Mouse (Mus musculus) heart, postnatal 0 days (tissue): ENCODE measurements around the gene Foxred2. TPM values are rescaled to one million over a fixed set of nuclear protein-coding genes. Genes with fewer than 3 reads are reported as not detected.

Source experiments
- ATAC-seq: fragments of 200-750 bp; cut with Nextera tagmentation; 2 replicates; pipeline ENCODE4 v1.8.0; 2017; ENCODE audit warnings: low read depth, moderate number of reproducible peaks, moderate library complexity; ENCODE audit not compliant: insufficient read depth
- DNase-seq: peaks from one replicate; pipeline ENCODE4 v3.0.0-alpha.2; 2016; ENCODE audit warnings: low spot score
- H3K27ac ChIP-seq: fragments of 300-500 bp; sonication (generic); 2 replicates; pipeline ENCODE4 v1.5.1; 2014; ENCODE audit warnings: low read depth, mild to moderate bottlenecking
- H3K27me3 ChIP-seq: fragments of 300-500 bp; sonication (generic); 2 replicates; pipeline ENCODE4 v1.6.1; 2014; ENCODE audit warnings: low read length, mixed read lengths; ENCODE audit not compliant: control insufficient read depth, insufficient read depth
- H3K36me3 ChIP-seq: fragments of 300-500 bp; sonication (generic); replicated peaks from 2 replicates; pipeline ENCODE4 v1.6.1; 2014; ENCODE audit warnings: low read length, mixed read lengths; ENCODE audit not compliant: control insufficient read depth, insufficient read depth
- H3K4me1 ChIP-seq: fragments of 300-500 bp; sonication (generic); 2 replicates; pipeline ENCODE4 v1.6.1; 2014; ENCODE audit warnings: antibody characterized with exemption; ENCODE audit not compliant: control insufficient read depth, insufficient read depth
- H3K4me2 ChIP-seq: fragments of 300-500 bp; sonication (generic); 2 replicates; pipeline ENCODE4 v1.6.1; 2014; ENCODE audit warnings: low read depth, mild to moderate bottlenecking, low read length, moderate library complexity
- H3K4me3 ChIP-seq: fragments of 300-500 bp; sonication (generic); 2 replicates; pipeline ENCODE4 v1.5.1; 2014; ENCODE audit warnings: low read depth, low read length
- H3K9ac ChIP-seq: fragments of 300-500 bp; sonication (generic); replicated peaks from 2 replicates; pipeline ENCODE4 v1.6.1; 2014; ENCODE audit warnings: low read depth, low read length, mixed read lengths
- H3K9me3 ChIP-seq: fragments of 300-500 bp; sonication (generic); replicated peaks from 2 replicates; pipeline ENCODE4 v1.6.1; 2016; ENCODE audit warnings: low read length; ENCODE audit not compliant: control insufficient read depth
- CTCF ChIP-seq: IDR thresholded peaks from 2 replicates; pipeline ENCODE4 v1.5.1; 2016; ENCODE audit warnings: antibody characterized with exemption, control low read depth, low read depth
- EP300 ChIP-seq: IDR thresholded peaks from 2 replicates; pipeline ENCODE4 v1.6.1; 2016; ENCODE audit warnings: antibody characterized with exemption, low read depth
- WGBS: fragments of 180-500 bp; shearing (Covaris S2); extraction: QIAGEN DNeasy Blood & Tissue Kit; methylation state at CpG from one replicate; pipeline ENCODE4 v1.1.7; 2014; 5-methylcytosine and 5-hydroxymethylcytosine counted together
- polyA plus RNA-seq: library from polyadenylated mRNA; unstranded; fragments of >200 nt; fragmentation: Nextera tagmentation; extraction: Ambion mirVana; gene quantifications from 2 replicates; pipeline ENCODE4 v1.2.1, GENCODE M21; 2015
- total RNA-seq: library from RNA; depleted of rRNA; stranded (reverse); fragments of >200 nt; gene quantifications from 2 replicates; pipeline ENCODE4 v1.2.3, GENCODE M21; 2014; ENCODE audit warnings: low replicate concordance

The Foxred2 gene
- total and polyA plus RNA-seq, 2 experiments from 2014 or later: 0.16 to 1.0 TPM

DNA sequence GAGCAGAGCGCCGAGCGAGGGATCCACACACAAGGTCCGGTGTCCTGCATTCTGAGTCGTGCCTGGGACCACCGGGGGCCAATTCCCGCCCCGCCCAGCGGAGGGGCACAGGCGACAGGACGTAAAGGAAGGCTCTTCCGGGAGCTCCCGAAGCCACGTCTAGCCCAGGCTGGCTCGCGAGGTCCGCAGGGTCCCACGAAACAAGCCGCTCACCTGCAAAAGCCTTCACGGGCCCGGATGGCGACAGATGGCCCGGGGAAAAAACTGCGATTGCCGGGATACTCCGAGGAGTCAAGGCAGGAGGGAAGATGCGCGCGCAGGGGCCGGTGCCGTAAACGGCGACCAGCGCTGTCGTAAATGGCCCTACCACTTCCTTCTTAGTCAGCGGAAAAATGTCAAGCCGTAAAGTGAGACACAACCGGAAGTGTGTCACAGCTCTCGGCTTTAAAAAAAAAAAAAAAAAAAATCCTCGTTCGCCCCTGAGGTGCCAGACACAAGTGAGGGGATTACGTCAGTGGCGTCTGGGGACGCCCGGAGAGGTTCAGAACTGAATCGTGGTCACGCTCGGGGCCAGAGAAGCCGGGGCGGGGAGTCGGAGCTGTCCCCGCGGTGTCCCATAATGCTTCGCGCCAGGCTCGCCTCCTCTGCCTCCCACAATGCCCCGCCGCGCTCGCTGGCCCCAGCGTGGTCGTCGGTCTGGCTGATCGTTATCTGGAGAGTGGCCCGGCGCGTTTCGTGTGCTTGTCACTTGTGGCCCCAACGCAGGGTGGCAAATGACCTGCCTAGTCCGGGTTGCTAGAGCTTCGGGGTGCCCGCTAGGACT lies 14.2 kb upstream of the Foxred2 start, which contains the start of gene Eif3d:
TSS of gene Eif3d (minus strand) at position 344 of the 823 bp plus-strand sequence.
- WGBS: under 1% methylated on average over 72 of the region's 72 CpGs

DNA sequence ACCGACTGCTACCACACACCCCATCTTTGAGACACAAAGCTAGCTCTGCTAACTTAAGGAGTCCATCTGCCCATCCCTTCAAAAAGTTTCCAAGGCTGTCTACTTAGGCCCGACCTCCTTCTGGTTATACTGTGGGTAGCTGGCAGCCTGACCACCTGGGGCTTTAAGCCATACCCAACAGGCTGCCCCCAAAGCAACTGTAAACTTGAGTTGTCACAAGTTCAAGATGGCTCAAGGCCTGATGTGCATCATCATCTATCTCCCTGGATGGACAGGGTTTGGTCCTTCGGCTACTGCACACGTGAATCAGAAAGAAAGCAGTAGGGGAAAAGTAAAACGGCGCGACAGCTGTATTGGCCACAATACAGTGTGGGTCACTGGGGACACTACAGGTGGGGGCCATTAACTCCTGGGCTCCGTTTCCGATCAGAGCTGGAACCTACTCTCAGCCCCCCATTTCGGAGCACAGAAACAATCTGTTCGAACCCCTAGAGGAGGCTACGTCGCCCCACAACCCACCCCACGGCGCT lies 13.5 kb upstream of the Foxred2 start:
- DNase-seq: no peak
- peak overlapping the region; percentile 99 for H3K27ac ChIP-seq
- WGBS: under 1% methylated on average over 15 of the region's 15 CpGs
- H3K27me3 ChIP-seq: no peaks in the 10 kb centered on the region
- H3K4me2 ChIP-seq: peak overlapping the region; percentile 92
- peaks cover 15% of the 10 kb centered on the region; the same call in 1 of the 2 replicates for H3K4me1 ChIP-seq
- H3K4me3 ChIP-seq: peak overlapping the region; percentile 87
- no peak; the same call in none of the 2 replicates for ATAC-seq
- peak overlapping the region; percentile 96 for H3K9ac ChIP-seq
- H3K36me3 ChIP-seq: peaks cover 37% of the 10 kb centered on the region
- no peaks in the 10 kb centered on the region for H3K9me3 ChIP-seq
- TF ChIP-seq EP300 (no peak), CTCF (no peak)

More for the DNA sequence above, 14.2 kb upstream of the Foxred2 start, which contains the start of gene Eif3d:
- Histone ChIP-seq H3K27ac (peak within 1 kb of the TSS; percentile 99), H3K4me3 (peak within 1 kb of the TSS; percentile 87), H3K27me3 (no peaks in the 10 kb centered on the region), H3K9ac (peak within 1 kb of the TSS; percentile 96), H3K9me3 (no peaks in the 10 kb centered on the region), H3K4me2 (peak within 1 kb of the TSS; percentile 92), H3K4me1 (peaks cover 15% of the 10 kb centered on the region; the same call in 1 of the 2 replicates), H3K36me3 (peaks cover 30% of the 10 kb centered on the region)
- TF ChIP-seq EP300: peak; percentile 78
- no peak for TF ChIP-seq CTCF
- DNase-seq: peak; percentile 97
- peak; percentile 88 for ATAC-seq

- no peak overlapping the region for H3K9ac ChIP-seq
- no peak overlapping the region for H3K4me3 ChIP-seq
- peaks cover 85% of the 10 kb centered on the region for H3K36me3 ChIP-seq
- no peaks in the 10 kb centered on the region for H3K27me3 ChIP-seq
- TF ChIP-seq EP300 (no peak), CTCF (no peak)
- H3K9me3 ChIP-seq: no peaks in the 10 kb centered on the region
- WGBS: 75% methylated on average over 9 of the region's 9 CpGs
- no peak for DNase-seq
- H3K27ac ChIP-seq: no peak overlapping the region
- no peak for ATAC-seq
- H3K4me1 ChIP-seq: peaks cover 10% of the 10 kb centered on the region; the same call in 1 of the 2 replicates
- H3K4me2 ChIP-seq: no peak overlapping the region
These were observed 8.6 kb upstream of the Foxred2 start for GRCm38 (mm10) chr15:77965117-77965528.

- DNase-seq: no peak
- Histone ChIP-seq H3K4me1 (no peaks in the 10 kb centered on the region), H3K4me2 (no peak overlapping the region), H3K9ac (no peak overlapping the region), H3K27me3 (no peaks in the 10 kb centered on the region), H3K9me3 (no peaks in the 10 kb centered on the region), H3K36me3 (peaks cover 91% of the 10 kb centered on the region), H3K27ac (no peak overlapping the region), H3K4me3 (no peak overlapping the region)
- ATAC-seq: no peak
- TF ChIP-seq CTCF (no peak), EP300 (no peak)
- WGBS: 94% methylated on average over 5 of the region's 5 CpGs
These were observed 5.9 kb upstream of the Foxred2 start for GRCm38 (mm10) chr15:77962447-77962846.

DNA sequence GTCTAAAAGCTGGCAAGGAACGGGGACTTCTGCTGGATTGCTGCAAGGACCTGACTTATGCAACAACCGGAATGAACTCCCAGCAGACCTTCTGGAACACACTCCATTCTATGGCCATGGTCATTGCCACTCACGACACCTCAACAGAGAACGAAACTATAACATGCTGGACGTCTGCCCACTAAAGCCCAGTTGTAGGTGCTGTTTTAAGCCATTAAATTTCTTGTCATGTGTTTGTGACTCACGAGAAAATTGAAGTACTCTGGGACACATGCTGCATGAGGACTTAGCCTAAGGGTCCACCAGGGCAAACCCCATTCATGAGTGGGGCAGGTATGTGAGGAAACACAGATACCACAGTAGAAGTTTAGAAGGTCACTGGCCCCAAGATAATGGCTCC lies 4.2 kb upstream of the Foxred2 start:
- TF ChIP-seq CTCF (no peak), EP300 (no peak)
- no peak for ATAC-seq

More for the DNA sequence above, 4.2 kb upstream of the Foxred2 start:
- Histone ChIP-seq H3K4me1 (peaks cover 12% of the 10 kb centered on the region), H3K4me2 (no peak overlapping the region), H3K36me3 (peaks cover 73% of the 10 kb centered on the region), H3K9me3 (no peaks in the 10 kb centered on the region), H3K9ac (no peak overlapping the region), H3K27ac (no peak overlapping the region), H3K27me3 (peaks cover 15% of the 10 kb centered on the region), H3K4me3 (no peak overlapping the region)
- DNase-seq: no peak
- WGBS: 85% methylated on average over 6 of the region's 6 CpGs
